Mouse (Mus musculus) kidney, adult 18-20 months (tissue): ENCODE measurements at regions not wholly inside any gene's neighbourhood (a gene's known extent, or its start where the extent isn't known, plus 50 kb on each side); places are given as distances from the start of the nearest gene placed in this dataset.
A peak's percentile ranks its signal among the peaks of the same experiment; 100 is the strongest.

Experiments used
- DNase-seq: peaks from one replicate; pipeline ENCODE4 v3.0.0; 2021

- DNase-seq = no peak
Measured at GRCm38 (mm10) chr2:179282276-179282675, 160.0 kb upstream of the Cdh4 start.

GRCm38 (mm10) chr2:179290394-179290793 lies 151.8 kb upstream of the Cdh4 start:
- no peak for DNase-seq

- no peak for DNase-seq
Measured at GRCm38 (mm10) chr2:179291046-179291563, 151.1 kb upstream of the Cdh4 start.

GRCm38 (mm10) chr2:179291958-179292357 lies 150.3 kb upstream of the Cdh4 start:
- DNase-seq = no peak

GRCm38 (mm10) chr2:179292566-179292965 lies 149.7 kb upstream of the Cdh4 start:
- no peak for DNase-seq

GRCm38 (mm10) chr2:179293114-179293513 lies 149.1 kb upstream of the Cdh4 start:
- DNase-seq = no peak

- DNase-seq = no peak
Measured at GRCm38 (mm10) chr2:179297057-179297456, 145.2 kb upstream of the Cdh4 start.

GRCm38 (mm10) chr2:179303765-179304164 lies 138.5 kb upstream of the Cdh4 start:
- no peak for DNase-seq

- DNase-seq = no peak
Measured at GRCm38 (mm10) chr2:179307286-179307931, 134.8 kb upstream of the Cdh4 start.

- DNase-seq = no peak
Measured at GRCm38 (mm10) chr2:179307932-179308303, 134.3 kb upstream of the Cdh4 start.

GRCm38 (mm10) chr2:179318046-179318445 lies 124.2 kb upstream of the Cdh4 start:
- DNase-seq = no peak

- DNase-seq = no peak
Measured at GRCm38 (mm10) chr2:179325242-179325641, 117.0 kb upstream of the Cdh4 start.

GRCm38 (mm10) chr2:179332872-179333489 lies 109.2 kb upstream of the Cdh4 start:
- DNase-seq = no peak

- no peak for DNase-seq
Measured at GRCm38 (mm10) chr2:179333587-179333986, 108.6 kb upstream of the Cdh4 start.

- DNase-seq = no peak
Measured at GRCm38 (mm10) chr2:179336235-179336634, 106.0 kb upstream of the Cdh4 start.

- DNase-seq = peak; percentile 10
Measured at GRCm38 (mm10) chr2:179352676-179353075, 89.6 kb upstream of the Cdh4 start.

GRCm38 (mm10) chr2:179354866-179355265 lies 87.4 kb upstream of the Cdh4 start:
- DNase-seq = no peak

- no peak for DNase-seq
Measured at GRCm38 (mm10) chr2:179370882-179371546, 71.2 kb upstream of the Cdh4 start.

- DNase-seq = no peak
Measured at GRCm38 (mm10) chr2:179371553-179371952, 70.7 kb upstream of the Cdh4 start.

GRCm38 (mm10) chr2:179379691-179380443 lies 62.4 kb upstream of the Cdh4 start:
- DNase-seq = no peak

GRCm38 (mm10) chr2:179380444-179380705 lies 61.9 kb upstream of the Cdh4 start:
- no peak for DNase-seq

GRCm38 (mm10) chr2:179381916-179382315 lies 60.3 kb upstream of the Cdh4 start:
- DNase-seq = no peak

- peak; percentile 4 for DNase-seq
Measured at GRCm38 (mm10) chr2:179382594-179382993, 59.6 kb upstream of the Cdh4 start.

- no peak for DNase-seq
Measured at GRCm38 (mm10) chr2:179386871-179387270, 55.4 kb upstream of the Cdh4 start.
